Mouse (Mus musculus): ENCODE data around the gene Fign. TPM values are rescaled to one million over a fixed set of nuclear protein-coding genes. Genes with fewer than 3 reads are reported as not detected.

The Fign gene
- polyA plus RNA-seq, 1 experiment from 2014 or later: 16.0 TPM

GRCm38 (mm10) chr2:64083853-64084427 lies 13.9 kb downstream of the Fign start:
- Histone ChIP-seq H3K27ac (no peak overlapping the region), H3K9me3 (no peaks in the 10 kb centered on the region), H3K4me1 (replicated peaks) (peaks cover 27% of the 10 kb centered on the region), H3K27me3 (ENCODE audit: insufficient read depth, poor library complexity, severe bottlenecking) (no peaks in the 10 kb centered on the region), H3K4me3 (no peak overlapping the region), H3K36me3 (no peaks in the 10 kb centered on the region)
- WGBS: 84% methylated on average over 5 of the region's 5 CpGs
- DNase-seq (ENCODE audit: low spot score): no peak

- Histone ChIP-seq H3K4me3 (no peak overlapping the region), H3K27ac (peak overlapping the region; percentile 70), H3K9me3 (no peaks in the 10 kb centered on the region), H3K27me3 (ENCODE audit: insufficient read depth, poor library complexity, severe bottlenecking) (no peaks in the 10 kb centered on the region), H3K36me3 (no peaks in the 10 kb centered on the region), H3K4me1 (replicated peaks) (peaks cover 53% of the 10 kb centered on the region)
- WGBS: 10% methylated on average over 4 of the region's 4 CpGs
- DNase-seq (ENCODE audit: low spot score): peak; percentile 29
Observed at GRCm38 (mm10) chr2:64079765-64080164, 18.1 kb downstream of the Fign start.

GRCm38 (mm10) chr2:64078551-64078950 lies 19.3 kb downstream of the Fign start:
- peaks cover 58% of the 10 kb centered on the region for H3K4me1 ChIP-seq (replicated peaks)
- H3K36me3 ChIP-seq: no peaks in the 10 kb centered on the region
- 76% methylated on average over 3 of the region's 3 CpGs for WGBS
- 0 out of 2 replicates have a peak overlapping the region, but pooled peaks have one; percentile 70 for H3K27ac ChIP-seq
- no peaks in the 10 kb centered on the region for H3K9me3 ChIP-seq
- DNase-seq (ENCODE audit: low spot score): no peak
- no peak overlapping the region for H3K4me3 ChIP-seq
- H3K27me3 ChIP-seq (ENCODE audit: insufficient read depth, poor library complexity, severe bottlenecking): no peaks in the 10 kb centered on the region

- peaks cover 54% of the 10 kb centered on the region for H3K4me1 ChIP-seq (replicated peaks)
- H3K9me3 ChIP-seq: no peaks in the 10 kb centered on the region
- H3K36me3 ChIP-seq: no peaks in the 10 kb centered on the region
- H3K27me3 ChIP-seq (ENCODE audit: insufficient read depth, poor library complexity, severe bottlenecking): no peaks in the 10 kb centered on the region
- H3K27ac ChIP-seq: no peak overlapping the region
- H3K4me3 ChIP-seq: no peak overlapping the region
- DNase-seq (ENCODE audit: low spot score): no peak
- 88% methylated on average over 2 of the region's 2 CpGs for WGBS
Observed at GRCm38 (mm10) chr2:64077846-64078245, 20.0 kb downstream of the Fign start.

- Histone ChIP-seq H3K4me3 (no peak overlapping the region), H3K9me3 (no peaks in the 10 kb centered on the region), H3K27ac (no peak overlapping the region), H3K36me3 (no peaks in the 10 kb centered on the region), H3K4me1 (replicated peaks) (peaks cover 50% of the 10 kb centered on the region), H3K27me3 (ENCODE audit: insufficient read depth, poor library complexity, severe bottlenecking) (no peaks in the 10 kb centered on the region)
- 83% methylated on average over 6 of the region's 6 CpGs for WGBS
- no peak for DNase-seq (ENCODE audit: low spot score)
Observed at GRCm38 (mm10) chr2:64075873-64076272, 22.0 kb downstream of the Fign start.

GRCm38 (mm10) chr2:64074602-64075389 lies 23.0 kb downstream of the Fign start:
- H3K27ac ChIP-seq: no peak overlapping the region
- no peak overlapping the region for H3K4me3 ChIP-seq
- no peaks in the 10 kb centered on the region for H3K9me3 ChIP-seq
- no peaks in the 10 kb centered on the region for H3K36me3 ChIP-seq
- peaks cover 39% of the 10 kb centered on the region for H3K4me1 ChIP-seq (replicated peaks)
- DNase-seq (ENCODE audit: low spot score): no peak
- WGBS: 69% methylated on average over 17 of the region's 17 CpGs
- no peaks in the 10 kb centered on the region for H3K27me3 ChIP-seq (ENCODE audit: insufficient read depth, poor library complexity, severe bottlenecking)

- H3K27ac ChIP-seq: no peak overlapping the region
- H3K36me3 ChIP-seq: no peaks in the 10 kb centered on the region
- no peak for DNase-seq (ENCODE audit: low spot score)
- no peak overlapping the region for H3K4me3 ChIP-seq
- no peaks in the 10 kb centered on the region for H3K27me3 ChIP-seq (ENCODE audit: insufficient read depth, poor library complexity, severe bottlenecking)
- 83% methylated on average over 4 of the region's 4 CpGs for WGBS
- H3K9me3 ChIP-seq: no peaks in the 10 kb centered on the region
- H3K4me1 ChIP-seq (replicated peaks): peaks cover 24% of the 10 kb centered on the region
Observed at GRCm38 (mm10) chr2:64072158-64072557, 25.7 kb downstream of the Fign start.

- Histone ChIP-seq H3K9me3 (no peaks in the 10 kb centered on the region), H3K4me3 (no peak overlapping the region), H3K27ac (no peak overlapping the region), H3K36me3 (no peaks in the 10 kb centered on the region), H3K4me1 (replicated peaks) (peaks cover 8% of the 10 kb centered on the region), H3K27me3 (ENCODE audit: insufficient read depth, poor library complexity, severe bottlenecking) (no peaks in the 10 kb centered on the region)
- WGBS: 91% methylated on average over 10 of the region's 10 CpGs
- DNase-seq (ENCODE audit: low spot score): no peak
Observed at GRCm38 (mm10) chr2:64069950-64070695, 27.7 kb downstream of the Fign start.

GRCm38 (mm10) chr2:64065511-64065910 lies 32.3 kb downstream of the Fign start:
- no peaks in the 10 kb centered on the region for H3K27me3 ChIP-seq (ENCODE audit: insufficient read depth, poor library complexity, severe bottlenecking)
- WGBS: 79% methylated on average over 4 of the region's 4 CpGs
- no peaks in the 10 kb centered on the region for H3K36me3 ChIP-seq
- H3K4me1 ChIP-seq (replicated peaks): no peaks in the 10 kb centered on the region
- H3K9me3 ChIP-seq: no peaks in the 10 kb centered on the region
- no peak overlapping the region for H3K27ac ChIP-seq
- H3K4me3 ChIP-seq: no peak overlapping the region
- DNase-seq (ENCODE audit: low spot score): no peak

GRCm38 (mm10) chr2:64059477-64059876 lies 38.4 kb downstream of the Fign start:
- H3K4me3 ChIP-seq: no peak overlapping the region
- no peak for DNase-seq (ENCODE audit: low spot score)
- no peak overlapping the region for H3K27ac ChIP-seq
- H3K4me1 ChIP-seq (replicated peaks): no peaks in the 10 kb centered on the region
- WGBS: 90% methylated on average over 5 of the region's 5 CpGs
- no peaks in the 10 kb centered on the region for H3K9me3 ChIP-seq
- H3K36me3 ChIP-seq: no peaks in the 10 kb centered on the region
- H3K27me3 ChIP-seq (ENCODE audit: insufficient read depth, poor library complexity, severe bottlenecking): no peaks in the 10 kb centered on the region

GRCm38 (mm10) chr2:64048142-64048541 lies 49.7 kb downstream of the Fign start:
- Histone ChIP-seq H3K27me3 (ENCODE audit: insufficient read depth, poor library complexity, severe bottlenecking) (no peaks in the 10 kb centered on the region), H3K9me3 (no peaks in the 10 kb centered on the region), H3K4me3 (no peak overlapping the region), H3K4me1 (replicated peaks) (no peaks in the 10 kb centered on the region), H3K27ac (no peak overlapping the region), H3K36me3 (no peaks in the 10 kb centered on the region)
- no peak for DNase-seq (ENCODE audit: low spot score)
- WGBS: 84% methylated on average over 2 of the region's 2 CpGs

- H3K27me3 ChIP-seq (ENCODE audit: insufficient read depth, poor library complexity, severe bottlenecking): no peaks in the 10 kb centered on the region
- no peaks in the 10 kb centered on the region for H3K9me3 ChIP-seq
- WGBS: 78% methylated on average over 3 of the region's 3 CpGs
- no peaks in the 10 kb centered on the region for H3K4me1 ChIP-seq (replicated peaks)
- no peak overlapping the region for H3K4me3 ChIP-seq
- H3K27ac ChIP-seq: no peak overlapping the region
- DNase-seq (ENCODE audit: low spot score): no peak
- H3K36me3 ChIP-seq: no peaks in the 10 kb centered on the region
Observed at GRCm38 (mm10) chr2:64043099-64043498, 54.7 kb downstream of the Fign start.

- Histone ChIP-seq H3K9me3 (no peaks in the 10 kb centered on the region), H3K4me3 (no peak overlapping the region), H3K27me3 (ENCODE audit: insufficient read depth, poor library complexity, severe bottlenecking) (no peaks in the 10 kb centered on the region), H3K4me1 (replicated peaks) (no peaks in the 10 kb centered on the region), H3K27ac (no peak overlapping the region), H3K36me3 (0 out of 2 replicates have a peak, but pooled peaks cover 4% of the 10 kb centered on the region)
- WGBS: 81% methylated on average over 3 of the region's 3 CpGs
- DNase-seq (ENCODE audit: low spot score): no peak
Observed at GRCm38 (mm10) chr2:64035393-64035792, 62.4 kb downstream of the Fign start.

All from hindbrain, embryonic 10.5 days (tissue).